Mouse (Mus musculus) heart, embryonic 14.5 days (tissue): ENCODE results near the gene Cryzl1. TPM values are rescaled to one million over a fixed set of nuclear protein-coding genes. Genes with fewer than 3 reads are reported as not detected.

Source experiments
- ATAC-seq: fragments of 200-750 bp; cut with Nextera tagmentation; 2 replicates; pipeline ENCODE4 v1.8.0; 2017; ENCODE audit warnings: low read depth, moderate TSS enrichment; ENCODE audit not compliant: insufficient number of reproducible peaks, insufficient read depth, low FRiP score
- H3K27ac ChIP-seq, 2 experiments: fragments of 200-500 bp in 1 of 2; fragments of 300-500 bp in 1 of 2; sonication (generic) in 1 of 2; replicated peaks in 1 of 2; 2 replicates each; pipeline ENCODE4 v1.5.1; 2012 to 2014; ENCODE audit warnings: low read depth in 2 of 2, low read length in 2 of 2, control low read depth in 1 of 2, mild to moderate bottlenecking in 1 of 2, mixed read lengths in 1 of 2; ENCODE audit not compliant: control insufficient read depth in 1 of 2, insufficient read depth in 1 of 2
- H3K27me3 ChIP-seq: fragments of 300-500 bp; sonication (generic); 2 replicates; pipeline ENCODE4 v1.6.1; 2014; ENCODE audit warnings: mild to moderate bottlenecking, low read length, control low read depth; ENCODE audit not compliant: control insufficient read depth, insufficient read depth
- H3K36me3 ChIP-seq: fragments of 300-500 bp; sonication (generic); 2 replicates; pipeline ENCODE4 v1.6.1; 2014; ENCODE audit warnings: mild to moderate bottlenecking, control low read depth, low read length, mixed read lengths; ENCODE audit not compliant: control insufficient read depth, insufficient read depth
- H3K4me1 ChIP-seq, 2 experiments: fragments of 200-500 bp in 1 of 2; fragments of 300-500 bp in 1 of 2; sonication (generic) in 1 of 2; 2 replicates each; pipeline ENCODE4 v1.6.1; 2012 to 2014; ENCODE audit warnings: low read length in 2 of 2, control low read depth in 1 of 2, mixed read lengths in 1 of 2; ENCODE audit not compliant: control insufficient read depth in 2 of 2, insufficient read depth in 2 of 2
- H3K4me2 ChIP-seq: fragments of 300-500 bp; sonication (generic); 2 replicates; pipeline ENCODE4 v1.6.1; 2014; ENCODE audit warnings: mild to moderate bottlenecking, low read length
- H3K4me3 ChIP-seq, 2 experiments: fragments of 200-500 bp in 1 of 2; fragments of 300-500 bp in 1 of 2; sonication (generic) in 1 of 2; 2 replicates each; pipeline ENCODE4 v1.5.1; 2012 to 2014; ENCODE audit warnings: low read length in 2 of 2, mild to moderate bottlenecking in 2 of 2, control low read depth in 1 of 2, low read depth in 1 of 2, moderate library complexity in 1 of 2; ENCODE audit not compliant: control insufficient read depth in 1 of 2, insufficient read depth in 1 of 2
- H3K9ac ChIP-seq: fragments of 300-500 bp; sonication (generic); 2 replicates; pipeline ENCODE4 v1.6.1; 2014; ENCODE audit warnings: mild to moderate bottlenecking, low read length
- H3K9me3 ChIP-seq: fragments of 300-500 bp; sonication (generic); 2 replicates; pipeline ENCODE4 v1.6.1; 2016; ENCODE audit warnings: low read length, control low read depth; ENCODE audit not compliant: control insufficient read depth
- WGBS: fragments of 180-500 bp; shearing (Covaris S2); extraction: QIAGEN DNeasy Blood & Tissue Kit; methylation state at CpG from one replicate; pipeline ENCODE4 v1.1.7; 2014; 5-methylcytosine and 5-hydroxymethylcytosine counted together
- polyA plus RNA-seq: library from polyadenylated mRNA; unstranded; fragments of >200 nt; fragmentation: Nextera tagmentation; extraction: Ambion mirVana; gene quantifications from 2 replicates; pipeline ENCODE4 v1.2.1, GENCODE M21; 2014

Cryzl1 gene
- polyA plus RNA-seq, 1 experiment from 2014 or later: 60.3 TPM

- H3K4me3 ChIP-seq: no peak overlapping the region
- H3K27me3 ChIP-seq: no peaks in the 10 kb centered on the region
- H3K4me2 ChIP-seq: no peak overlapping the region
- no peaks in the 10 kb centered on the region for H3K9me3 ChIP-seq
- 89% methylated on average over 16 of the region's 16 CpGs for WGBS
- H3K27ac ChIP-seq: no peak overlapping the region
- peaks cover 0 to 6% of the 10 kb centered on the region in 2 experiments; a peak in 1 of 4 replicates for H3K4me1 ChIP-seq
- H3K9ac ChIP-seq: no peak overlapping the region
- H3K36me3 ChIP-seq: peaks cover 98% of the 10 kb centered on the region
- ATAC-seq: no peak
These were observed 66.4 kb downstream of the Cryzl1 start for GRCm38 (mm10) chr16:91662336-91662735.

GRCm38 (mm10) chr16:91661397-91661796 is 67.4 kb downstream of the Cryzl1 start:
- no peak for ATAC-seq
- peaks cover 0 to 6% of the 10 kb centered on the region in 2 experiments; a peak in 1 of 4 replicates for H3K4me1 ChIP-seq
- no peak overlapping the region for H3K27ac ChIP-seq
- H3K9me3 ChIP-seq: no peaks in the 10 kb centered on the region
- no peak overlapping the region for H3K4me3 ChIP-seq
- no peak overlapping the region for H3K9ac ChIP-seq
- WGBS: 87% methylated on average over 1 of the region's 1 CpGs
- no peak overlapping the region for H3K4me2 ChIP-seq
- no peaks in the 10 kb centered on the region for H3K27me3 ChIP-seq
- H3K36me3 ChIP-seq: peaks cover 98% of the 10 kb centered on the region

- Histone ChIP-seq H3K4me1 (peaks cover 0 to 6% of the 10 kb centered on the region in 2 experiments; a peak in 1 of 4 replicates), H3K9me3 (no peaks in the 10 kb centered on the region), H3K4me3 (no peak overlapping the region), H3K9ac (no peak overlapping the region), H3K36me3 (peaks cover 98% of the 10 kb centered on the region), H3K4me2 (no peak overlapping the region), H3K27ac (no peak overlapping the region), H3K27me3 (no peaks in the 10 kb centered on the region)
- no peak for ATAC-seq
- 96% methylated on average over 20 of the region's 20 CpGs for WGBS
These were observed 69.0 kb downstream of the Cryzl1 start for GRCm38 (mm10) chr16:91659798-91660197.

GRCm38 (mm10) chr16:91658471-91658870 is 70.3 kb downstream of the Cryzl1 start:
- 74% methylated on average over 5 of the region's 5 CpGs for WGBS
- Histone ChIP-seq H3K4me2 (no peak overlapping the region), H3K27me3 (no peaks in the 10 kb centered on the region), H3K4me1 (peaks cover 0 to 6% of the 10 kb centered on the region in 2 experiments; a peak in 1 of 4 replicates), H3K9ac (no peak overlapping the region), H3K9me3 (no peaks in the 10 kb centered on the region), H3K27ac (no peak overlapping the region), H3K4me3 (no peak overlapping the region), H3K36me3 (peaks cover 97% of the 10 kb centered on the region)
- ATAC-seq: no peak

GRCm38 (mm10) chr16:91657285-91657684 is 71.5 kb downstream of the Cryzl1 start:
- no peak overlapping the region for H3K9ac ChIP-seq

GRCm38 (mm10) chr16:91655285-91655684 is 73.5 kb downstream of the Cryzl1 start:
- WGBS: 93% methylated on average over 9 of the region's 9 CpGs
- H3K9ac ChIP-seq: no peak overlapping the region
- peaks cover 0 to 3% of the 10 kb centered on the region in 2 experiments; a peak in 1 of 4 replicates for H3K4me1 ChIP-seq
- ATAC-seq: no peak
- no peaks in the 10 kb centered on the region for H3K27me3 ChIP-seq
- H3K9me3 ChIP-seq: no peaks in the 10 kb centered on the region
- no peak overlapping the region for H3K4me2 ChIP-seq
- H3K4me3 ChIP-seq: no peak overlapping the region
- no peak overlapping the region for H3K27ac ChIP-seq
- peaks cover 87% of the 10 kb centered on the region for H3K36me3 ChIP-seq

More at GRCm38 (mm10) chr16:91657285-91657684, 71.5 kb downstream of the Cryzl1 start:
- no peak overlapping the region for H3K27ac ChIP-seq
- no peaks in the 10 kb centered on the region for H3K27me3 ChIP-seq
- peaks cover 0 to 6% of the 10 kb centered on the region in 2 experiments; a peak in 2 of 4 replicates for H3K4me1 ChIP-seq
- H3K4me3 ChIP-seq: no peak overlapping the region
- ATAC-seq: 0 out of 2 replicates have a peak, but pooled peaks have one; percentile 35
- no peak overlapping the region for H3K4me2 ChIP-seq
- H3K36me3 ChIP-seq: peaks cover 94% of the 10 kb centered on the region
- no peaks in the 10 kb centered on the region for H3K9me3 ChIP-seq
- WGBS: 98% methylated on average over 17 of the region's 17 CpGs

- WGBS: 82% methylated on average over 3 of the region's 3 CpGs
- no peak overlapping the region for H3K4me3 ChIP-seq
- ATAC-seq: no peak
- H3K4me2 ChIP-seq: no peak overlapping the region
- H3K9ac ChIP-seq: no peak overlapping the region
- H3K4me1 ChIP-seq: peaks cover 2 to 6% of the 10 kb centered on the region in 2 experiments; a peak in 3 of 4 replicates
- no peaks in the 10 kb centered on the region for H3K9me3 ChIP-seq
- no peaks in the 10 kb centered on the region for H3K27me3 ChIP-seq
- H3K27ac ChIP-seq: no peak overlapping the region
- H3K36me3 ChIP-seq: peaks cover 56% of the 10 kb centered on the region
These were observed 76.6 kb downstream of the Cryzl1 start for GRCm38 (mm10) chr16:91652191-91652590.

GRCm38 (mm10) chr16:91649781-91650180 is 79.0 kb downstream of the Cryzl1 start:
- no peak overlapping the region for H3K27ac ChIP-seq
- H3K4me1 ChIP-seq: peaks cover 2 to 9% of the 10 kb centered on the region in 2 experiments
- no peak for ATAC-seq
- peak overlapping the region; percentile 74 for H3K4me2 ChIP-seq
- no peaks in the 10 kb centered on the region for H3K27me3 ChIP-seq
- H3K4me3 ChIP-seq: no peak overlapping the region
- H3K9ac ChIP-seq: no peak overlapping the region
- no peaks in the 10 kb centered on the region for H3K9me3 ChIP-seq
- peaks cover 32% of the 10 kb centered on the region for H3K36me3 ChIP-seq
